Mouse (Mus musculus): ENCODE results near the gene Flot2.
"Not testable (repeated sequence)": the region's sequence is repeated elsewhere in the genome, so short reads cannot be mapped to it uniquely, and the experiment has no call there.

Flot2 gene

DNA sequence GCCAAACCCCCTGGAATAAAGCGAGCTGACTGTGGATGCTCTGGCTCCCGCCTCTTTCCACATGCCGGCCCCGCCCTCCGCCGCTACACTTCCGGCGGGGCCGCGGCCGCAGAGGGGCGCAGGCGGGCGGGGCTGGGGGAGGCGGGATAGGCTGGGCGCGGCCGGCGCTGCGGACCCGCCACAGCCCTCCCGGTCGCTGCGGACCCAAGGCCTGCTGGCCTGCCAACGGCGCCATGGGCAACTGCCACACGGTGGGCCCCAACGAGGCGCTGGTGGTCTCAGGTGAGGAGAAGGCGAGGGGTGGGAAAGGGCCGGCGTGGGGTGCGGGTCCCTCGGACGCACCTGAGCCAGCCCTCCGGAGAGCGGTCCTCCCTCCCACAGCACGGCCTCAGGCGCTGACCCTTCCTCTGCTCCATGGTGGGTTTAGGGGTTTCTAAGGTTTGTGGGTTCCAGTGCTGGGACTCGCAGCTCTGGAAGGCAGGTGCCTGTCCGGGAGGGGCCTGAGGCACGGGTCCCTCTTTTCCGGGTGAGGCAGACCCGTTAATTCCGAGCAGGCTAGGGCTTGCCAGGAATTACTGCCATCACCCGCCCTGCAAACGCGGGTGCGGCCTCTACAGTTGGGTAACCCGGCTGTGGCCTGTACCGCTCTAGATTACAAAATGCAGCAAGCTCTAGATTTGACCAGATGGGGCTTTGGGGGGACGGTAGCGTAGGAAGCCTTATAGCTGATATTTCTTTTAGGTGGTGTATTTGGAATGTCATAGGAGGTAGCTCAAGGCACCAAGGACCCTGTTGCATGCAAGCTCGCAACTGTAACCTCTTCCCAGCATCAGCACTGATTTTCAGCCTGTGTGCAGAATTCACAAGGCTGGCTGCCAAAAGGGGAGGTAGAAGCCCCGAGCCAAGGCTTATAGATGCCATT lies at the start of gene Flot2:
Gene Flot2, plus strand, starts transcription at position 101 of the 922 bp plus-strand sequence.
- DNase-seq (ENCODE audit: low read depth, low spot score) = no peak

DNA sequence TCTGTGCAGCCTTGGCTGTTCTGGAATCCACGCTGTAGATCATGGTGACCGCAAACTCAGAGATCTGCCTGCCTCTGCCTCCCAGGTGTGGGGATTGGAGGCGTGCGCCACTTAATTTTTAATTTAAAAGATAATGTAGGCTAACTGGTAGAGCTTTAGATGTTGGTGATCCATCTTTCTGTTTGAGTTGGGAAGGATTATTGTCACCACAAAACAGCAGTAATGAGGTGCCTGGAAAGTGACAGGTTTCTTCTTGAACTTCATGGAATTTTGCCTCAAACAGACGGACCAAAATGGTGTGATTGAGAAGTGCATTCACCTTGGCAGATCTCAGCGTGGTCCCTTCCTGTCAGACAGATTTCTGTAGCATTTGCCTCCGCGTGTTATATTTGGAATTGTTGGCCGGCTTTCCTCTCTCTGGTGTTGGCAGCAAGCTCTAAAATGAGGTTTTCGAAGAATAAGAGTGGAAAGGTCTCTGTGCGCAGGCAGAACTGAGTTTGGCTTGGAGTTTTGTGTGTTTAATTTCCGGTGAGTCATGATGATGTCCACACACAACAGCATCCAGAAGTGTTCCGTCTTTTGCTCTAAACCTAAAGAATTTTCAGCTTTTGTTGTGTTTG lies 48.5 kb upstream of the Flot2 start:
- no peak for DNase-seq (ENCODE audit: low read depth, low spot score)

DNA sequence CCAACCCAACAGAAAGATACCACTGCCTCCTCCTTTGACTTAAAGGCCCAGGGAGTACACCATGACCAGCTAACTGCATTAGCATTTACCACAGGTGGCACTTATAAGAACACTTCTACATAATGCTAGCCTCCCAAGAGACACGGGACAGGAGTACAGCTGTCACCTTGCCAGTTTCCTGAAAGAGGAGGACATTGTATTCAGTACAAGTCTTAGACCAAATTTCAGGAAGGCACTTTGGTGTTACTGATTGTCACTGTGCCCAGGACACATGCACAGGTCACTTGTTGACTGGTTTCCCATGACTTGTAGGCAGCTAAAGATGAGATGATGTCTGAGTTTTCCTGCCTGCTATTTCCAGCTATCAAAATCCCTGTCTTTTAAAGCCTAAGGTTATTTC lies 42.2 kb upstream of the Flot2 start:
- no peak for DNase-seq (ENCODE audit: low read depth, low spot score)

DNA sequence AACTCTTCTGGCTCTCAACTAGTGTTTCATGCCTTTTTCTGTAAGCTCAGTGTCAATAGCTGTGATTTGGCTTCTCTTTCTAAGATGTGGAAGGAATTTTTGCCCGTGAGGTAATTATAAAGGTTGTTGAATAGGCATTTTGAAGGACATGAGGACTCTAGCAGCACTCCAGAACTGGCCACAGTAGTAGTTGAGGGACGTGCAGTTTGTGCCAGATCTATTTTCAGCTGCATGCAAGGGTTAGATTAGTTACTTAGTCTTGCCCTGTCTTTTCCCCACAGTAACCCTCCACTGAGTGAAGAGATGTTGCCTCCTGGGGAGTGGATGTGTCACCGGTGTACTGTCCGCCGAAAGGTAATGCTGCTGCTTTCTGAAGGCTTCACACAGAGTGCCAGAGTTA lies 31.3 kb upstream of the Flot2 start:
- no peak for DNase-seq (ENCODE audit: low read depth, low spot score)

DNA sequence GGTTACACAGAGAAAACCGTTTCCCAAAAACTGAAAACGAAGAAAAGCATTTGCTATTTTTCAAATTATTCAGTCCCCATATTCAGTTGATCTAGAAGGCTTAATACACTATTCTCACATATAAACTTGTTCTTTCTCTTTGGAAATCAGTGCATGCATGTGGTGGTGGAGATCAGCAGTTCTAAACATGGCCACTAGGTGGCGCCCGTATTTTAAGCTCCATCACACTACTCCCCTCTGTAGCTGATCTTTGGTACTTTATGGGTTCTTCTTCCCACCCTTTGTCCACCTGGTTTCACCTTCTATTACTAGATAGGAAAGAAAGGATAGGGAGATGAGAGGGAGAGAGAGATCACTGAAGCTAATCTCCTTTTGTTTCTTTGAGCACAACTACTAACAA lies 18.1 kb upstream of the Flot2 start:
- peak; percentile 63 for DNase-seq (ENCODE audit: low read depth, low spot score)

DNA sequence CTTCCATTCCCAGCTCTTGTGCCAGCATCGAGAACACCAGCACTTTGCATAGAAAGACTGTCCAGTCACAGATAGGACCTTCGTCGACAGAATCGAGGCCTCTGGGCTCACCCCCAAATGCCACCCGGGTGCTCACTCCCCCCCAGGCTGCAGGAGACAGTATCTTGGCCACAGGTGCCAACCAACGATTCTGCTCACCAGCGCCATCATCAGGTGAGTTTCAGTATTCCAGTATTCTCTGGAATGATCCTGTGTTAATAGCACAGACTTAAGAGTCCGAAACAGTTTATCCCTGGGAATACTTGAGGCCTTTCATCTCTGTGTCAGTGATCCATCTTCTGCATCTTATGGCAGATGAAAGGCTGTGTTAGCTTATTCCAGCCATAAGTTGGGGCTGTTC lies 14.1 kb upstream of the Flot2 start:
- DNase-seq (ENCODE audit: low read depth, low spot score) = no peak

DNA sequence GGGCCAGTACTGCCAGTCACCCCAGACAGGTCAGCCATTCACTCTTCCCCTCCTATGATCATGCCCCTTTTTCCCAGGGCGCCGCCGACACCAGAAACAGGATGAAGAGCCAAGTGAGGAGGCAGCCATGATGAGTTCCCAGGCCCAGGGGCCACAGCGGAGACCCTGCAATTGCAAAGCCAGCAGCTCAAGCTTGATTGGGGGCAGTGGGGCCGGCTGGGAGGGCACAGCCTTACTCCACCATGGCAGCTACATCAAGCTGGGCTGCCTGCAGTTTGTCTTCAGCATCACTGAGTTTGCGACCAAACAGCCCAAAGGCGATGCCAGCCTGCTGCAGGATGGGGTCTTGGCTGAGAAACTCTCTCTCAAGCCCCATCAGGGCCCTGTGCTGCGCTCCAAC lies 8.5 kb upstream of the Flot2 start:
- no peak for DNase-seq (ENCODE audit: low read depth, low spot score)

DNA sequence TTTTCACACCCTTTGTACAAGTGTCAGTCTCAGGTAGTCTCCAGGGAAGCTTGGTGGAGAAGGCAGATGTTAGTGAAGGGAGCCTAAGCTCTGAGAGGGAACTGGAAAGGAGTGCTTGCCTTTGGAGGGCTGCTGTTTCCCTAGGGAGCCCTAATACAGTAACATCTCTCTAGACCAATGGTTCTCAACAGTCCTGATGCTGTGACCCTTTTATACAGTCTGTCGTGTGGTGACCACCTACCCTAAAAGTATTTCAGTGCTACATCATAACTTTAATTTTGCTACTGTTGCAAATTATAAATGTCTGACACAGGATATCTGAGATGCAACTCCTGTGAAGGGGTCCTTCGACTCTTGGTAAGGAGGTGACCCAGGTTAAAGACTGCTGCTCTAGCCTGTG lies 7.1 kb upstream of the Flot2 start:
- no peak for DNase-seq (ENCODE audit: low read depth, low spot score)

DNA sequence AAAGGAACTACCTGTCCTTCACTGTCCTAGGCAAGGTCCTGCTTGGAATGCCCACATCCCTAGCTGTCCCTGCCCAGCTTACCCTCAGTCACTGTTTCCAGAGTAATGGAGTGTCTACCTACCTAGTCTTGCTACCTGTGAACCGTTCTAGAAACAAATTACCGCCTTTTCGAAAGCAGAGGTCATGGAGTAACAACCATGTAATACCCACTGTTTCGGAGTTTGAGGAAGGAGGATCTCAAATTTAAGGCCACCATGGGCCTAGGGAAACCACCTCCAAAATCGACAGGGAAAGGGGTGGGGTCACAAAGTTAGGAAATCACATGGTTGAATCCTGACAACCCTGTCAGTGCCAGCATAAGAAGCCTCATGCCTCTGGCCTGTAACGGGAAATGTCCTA lies 6.3 kb upstream of the Flot2 start:
- no peak for DNase-seq (ENCODE audit: low read depth, low spot score)

DNA sequence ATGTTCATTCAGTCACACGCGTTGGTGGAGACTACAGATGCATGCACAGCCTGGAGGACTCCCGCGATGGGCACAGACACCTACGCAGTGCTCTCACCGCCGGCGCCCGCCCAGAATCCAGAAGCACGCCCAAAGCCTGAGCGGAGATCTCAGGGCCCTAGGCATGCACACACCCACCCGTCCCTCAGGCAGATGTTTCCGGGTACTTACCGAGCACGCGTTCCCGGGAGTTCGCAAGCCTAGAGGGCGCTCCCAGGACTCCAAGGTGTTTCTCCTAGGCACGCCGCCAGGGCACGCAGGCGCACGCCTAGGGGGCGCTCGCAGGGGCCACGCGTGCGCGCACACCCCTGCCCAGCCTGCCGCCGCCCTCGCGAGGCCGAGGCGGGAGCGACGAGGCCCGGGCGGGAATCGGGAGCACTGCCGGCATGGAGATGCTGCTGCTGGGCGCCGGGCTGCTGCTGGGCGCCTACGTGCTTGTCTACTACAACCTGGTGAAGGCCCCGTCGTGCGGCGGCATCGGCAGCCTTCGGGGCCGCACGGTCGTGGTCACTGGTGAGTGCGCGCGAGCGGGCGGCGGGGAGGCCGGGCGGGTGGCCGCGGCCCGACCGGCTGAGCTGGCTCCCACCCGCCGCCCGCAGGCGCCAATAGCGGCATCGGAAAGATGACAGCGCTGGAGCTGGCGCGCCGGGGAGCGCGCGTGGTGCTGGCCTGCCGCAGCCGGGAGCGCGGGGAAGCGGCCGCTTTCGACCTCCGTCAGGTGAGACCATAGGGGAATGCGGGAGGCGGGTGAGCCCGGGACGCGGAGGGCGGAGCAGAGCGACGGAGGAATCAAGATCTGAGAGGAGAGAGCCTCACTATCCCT lies 5.6 kb upstream of the Flot2 start, which contains the start of gene Dhrs13:
Gene Dhrs13, plus strand, starts transcription at position 334 of the 862 bp plus-strand sequence.
- peak; percentile 84 for DNase-seq (ENCODE audit: low read depth, low spot score)

DNA sequence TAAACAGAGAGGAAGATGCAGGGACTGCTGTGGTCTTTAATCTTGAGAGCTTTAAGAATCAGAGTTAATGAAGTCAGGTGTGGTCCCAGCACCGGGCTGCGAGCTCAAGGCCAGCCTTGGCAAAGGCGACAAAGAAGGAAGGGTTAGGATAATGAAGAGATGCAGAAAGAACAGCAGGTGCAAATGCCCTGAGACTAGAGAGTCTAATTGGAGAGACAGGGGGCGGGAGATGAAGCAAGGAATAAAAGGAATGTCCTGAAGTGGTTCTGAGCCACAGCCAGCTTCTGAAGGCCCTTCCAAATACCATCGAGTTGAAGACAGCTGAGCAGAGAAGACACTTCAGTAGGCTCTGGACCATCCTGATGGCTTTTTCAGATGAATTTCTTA lies 4.9 kb upstream of the Flot2 start:
- no peak for DNase-seq (ENCODE audit: low read depth, low spot score)

DNA sequence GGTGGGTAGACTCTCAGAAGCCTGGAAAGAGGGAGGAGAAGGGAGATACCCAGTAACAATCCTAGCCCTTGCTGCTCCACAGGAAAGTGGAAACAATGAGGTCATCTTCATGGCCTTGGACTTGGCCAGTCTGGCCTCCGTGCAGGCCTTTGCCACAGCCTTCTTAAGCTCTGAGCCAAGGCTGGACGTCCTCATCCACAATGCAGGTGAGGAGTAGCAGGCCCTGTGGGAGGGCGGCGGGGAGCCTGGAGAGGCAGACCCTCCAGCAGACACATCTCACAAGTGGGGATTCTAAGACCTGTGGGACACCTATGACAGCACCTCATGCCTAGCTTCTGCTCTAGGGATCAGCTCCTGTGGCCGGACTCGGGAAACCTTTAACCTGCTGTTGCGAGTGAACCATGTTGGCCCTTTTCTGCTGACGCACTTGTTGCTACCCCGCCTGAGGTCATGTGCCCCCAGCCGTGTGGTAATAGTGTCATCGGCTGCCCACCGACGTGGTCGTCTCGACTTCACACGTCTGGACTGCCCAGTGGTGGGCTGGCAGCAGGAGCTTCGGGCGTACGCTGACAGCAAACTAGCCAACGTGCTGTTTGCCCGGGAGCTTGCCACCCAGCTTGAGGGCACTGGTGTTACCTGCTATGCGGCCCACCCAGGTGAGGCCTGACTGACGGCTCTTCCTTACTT lies 3.7 kb upstream of the Flot2 start:
- no peak for DNase-seq (ENCODE audit: low read depth, low spot score)

DNA sequence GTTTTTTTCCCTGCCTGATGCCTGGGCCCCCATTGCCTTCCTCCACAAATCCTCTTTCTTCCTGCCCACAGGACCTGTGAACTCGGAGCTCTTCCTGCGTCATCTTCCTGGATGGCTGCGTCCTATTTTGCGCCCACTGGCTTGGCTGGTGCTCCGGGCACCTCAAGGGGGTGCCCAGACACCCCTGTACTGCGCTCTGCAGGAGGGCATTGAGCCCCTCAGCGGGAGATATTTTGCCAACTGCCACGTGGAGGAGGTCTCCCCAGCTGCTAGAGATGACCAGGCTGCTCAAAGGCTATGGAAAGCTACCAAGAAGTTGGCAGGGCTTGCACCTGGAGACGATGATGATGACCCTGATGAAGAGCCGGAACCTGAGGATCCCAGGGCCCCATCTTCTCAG lies 940 bp upstream of the Flot2 start:
- DNase-seq (ENCODE audit: low read depth, low spot score) = no peak

DNA sequence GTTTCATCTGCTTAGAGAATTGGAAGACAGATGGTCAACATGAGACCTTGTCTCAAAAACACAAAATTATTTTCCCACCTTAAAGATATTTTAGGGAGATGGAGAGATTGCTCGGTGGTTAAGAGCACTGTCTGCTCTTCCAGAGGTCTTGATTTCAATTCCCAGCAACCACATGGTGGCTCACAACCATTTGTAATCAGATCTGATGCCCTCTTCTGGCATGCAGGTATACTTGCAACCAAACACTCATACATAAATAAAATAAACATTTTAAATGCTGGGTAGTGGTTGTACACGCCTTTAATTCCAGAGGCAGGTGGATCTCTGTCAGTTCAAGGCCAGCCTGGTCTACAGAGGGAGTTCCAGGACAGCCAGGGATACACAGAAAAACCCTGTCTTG lies 3.1 kb downstream of the Flot2 start:
- DNase-seq (ENCODE audit: low read depth, low spot score) = no peak

DNA sequence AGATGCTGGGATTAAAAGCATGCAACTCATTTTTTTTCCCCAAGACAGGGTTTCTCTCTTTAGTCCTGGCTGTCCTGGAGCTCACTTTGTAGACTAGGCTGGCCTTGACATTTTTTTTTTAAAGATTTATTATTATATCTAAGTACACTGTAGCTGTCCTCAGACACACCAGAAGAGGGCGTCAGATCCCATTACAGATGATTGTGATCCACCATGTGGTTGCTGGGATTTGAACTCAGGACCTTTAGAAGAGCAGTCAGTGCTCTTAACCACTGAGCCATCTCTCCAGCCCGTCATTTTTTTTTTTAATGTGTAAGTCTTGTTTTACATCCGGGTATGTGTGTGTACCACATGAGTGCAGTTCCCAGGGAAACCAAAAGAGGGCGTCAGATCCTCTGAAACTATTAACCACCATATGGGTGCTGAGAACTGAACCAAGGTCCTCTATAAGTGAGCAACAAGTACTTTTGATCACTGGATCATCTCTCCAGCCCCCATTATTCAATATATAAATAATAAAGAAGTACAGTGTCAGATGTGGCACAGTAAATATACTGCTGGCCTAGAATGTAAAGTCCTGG lies 4.6 kb downstream of the Flot2 start:
- DNase-seq (ENCODE audit: low read depth, low spot score) = not testable (repeated sequence)

DNA sequence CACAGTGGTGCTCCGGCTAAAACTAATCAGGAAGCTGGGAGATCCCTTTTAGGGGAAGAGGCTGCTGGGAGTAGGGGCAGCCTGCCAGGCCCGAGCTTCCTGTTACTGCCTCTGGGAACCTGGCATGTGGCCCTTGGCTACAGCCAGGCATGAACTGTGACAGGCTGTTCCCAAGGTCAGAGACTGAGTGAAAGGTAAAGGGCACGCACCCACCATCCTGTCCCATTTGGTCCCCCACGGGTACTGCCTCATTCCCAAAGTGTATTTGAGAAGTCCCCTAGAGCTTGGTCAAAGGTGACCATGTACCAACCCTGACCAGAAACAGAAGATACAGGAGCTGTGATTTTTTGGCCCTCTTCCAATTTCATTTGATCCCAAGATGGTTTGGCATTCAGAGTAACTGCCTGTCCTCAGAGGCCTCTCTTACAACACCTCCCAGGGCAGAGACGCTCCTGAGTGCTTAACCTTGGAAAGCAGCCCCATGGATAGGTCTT lies 7.1 kb downstream of the Flot2 start:
- no peak for DNase-seq (ENCODE audit: low read depth, low spot score)

DNA sequence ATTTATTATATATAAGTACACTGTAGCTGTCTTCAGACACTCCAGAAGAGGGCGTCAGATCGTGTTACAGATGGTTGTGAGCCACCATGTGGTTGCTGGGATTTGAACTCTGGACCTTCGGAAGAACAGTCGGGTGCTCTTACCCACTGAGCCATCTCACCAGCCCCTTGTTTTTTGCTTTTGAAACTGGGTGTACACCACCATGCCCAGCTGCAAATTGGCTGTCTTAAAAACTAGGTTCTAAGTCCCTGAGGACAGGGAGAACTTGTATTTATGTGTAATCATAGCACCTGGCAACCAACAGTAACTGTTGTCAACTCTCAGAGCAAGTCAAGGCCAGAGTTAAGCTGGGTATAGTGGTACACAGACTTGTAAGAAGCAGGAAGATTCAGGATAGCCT lies 10.9 kb downstream of the Flot2 start:
- not testable (repeated sequence) for DNase-seq (ENCODE audit: low read depth, low spot score)

DNA sequence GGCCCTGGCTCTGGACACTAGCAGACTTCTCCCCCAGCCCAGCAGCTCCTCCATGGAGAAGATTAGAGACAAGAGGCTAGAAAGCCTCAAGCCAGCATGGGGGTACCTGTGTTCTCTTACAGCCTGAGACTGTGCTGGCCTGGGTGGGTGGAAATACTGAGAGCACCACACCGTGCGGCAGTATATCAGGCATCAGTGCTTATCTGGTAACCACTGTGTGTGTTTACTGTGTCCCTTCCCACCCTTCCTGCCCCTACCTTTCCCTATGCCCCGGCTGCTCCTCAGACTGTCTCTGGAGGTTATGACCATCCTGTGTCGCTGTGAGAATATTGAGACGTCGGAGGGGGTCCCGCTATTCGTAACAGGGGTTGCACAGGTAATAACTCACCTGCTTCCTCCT lies 15.3 kb downstream of the Flot2 start:
- DNase-seq (ENCODE audit: low read depth, low spot score) = no peak

DNA sequence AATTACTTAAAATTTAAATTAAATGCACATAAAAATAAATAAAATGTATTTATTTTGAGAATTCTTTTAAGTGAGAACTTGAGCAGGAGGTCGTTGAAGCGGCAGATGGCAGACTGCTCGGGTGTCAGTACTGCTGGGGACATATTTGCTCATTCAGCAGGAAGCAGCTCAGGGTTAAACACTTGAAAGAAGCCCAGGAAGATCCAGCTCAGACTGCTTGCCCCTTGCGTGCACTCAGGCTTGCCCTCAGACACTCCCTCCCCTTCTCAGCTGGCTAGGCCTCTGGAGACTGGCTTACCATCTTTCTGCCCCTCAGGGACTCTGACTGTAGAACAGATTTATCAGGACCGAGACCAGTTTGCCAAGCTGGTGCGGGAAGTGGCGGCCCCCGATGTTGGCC lies 19.2 kb downstream of the Flot2 start:
- DNase-seq (ENCODE audit: low read depth, low spot score) = no peak

DNA sequence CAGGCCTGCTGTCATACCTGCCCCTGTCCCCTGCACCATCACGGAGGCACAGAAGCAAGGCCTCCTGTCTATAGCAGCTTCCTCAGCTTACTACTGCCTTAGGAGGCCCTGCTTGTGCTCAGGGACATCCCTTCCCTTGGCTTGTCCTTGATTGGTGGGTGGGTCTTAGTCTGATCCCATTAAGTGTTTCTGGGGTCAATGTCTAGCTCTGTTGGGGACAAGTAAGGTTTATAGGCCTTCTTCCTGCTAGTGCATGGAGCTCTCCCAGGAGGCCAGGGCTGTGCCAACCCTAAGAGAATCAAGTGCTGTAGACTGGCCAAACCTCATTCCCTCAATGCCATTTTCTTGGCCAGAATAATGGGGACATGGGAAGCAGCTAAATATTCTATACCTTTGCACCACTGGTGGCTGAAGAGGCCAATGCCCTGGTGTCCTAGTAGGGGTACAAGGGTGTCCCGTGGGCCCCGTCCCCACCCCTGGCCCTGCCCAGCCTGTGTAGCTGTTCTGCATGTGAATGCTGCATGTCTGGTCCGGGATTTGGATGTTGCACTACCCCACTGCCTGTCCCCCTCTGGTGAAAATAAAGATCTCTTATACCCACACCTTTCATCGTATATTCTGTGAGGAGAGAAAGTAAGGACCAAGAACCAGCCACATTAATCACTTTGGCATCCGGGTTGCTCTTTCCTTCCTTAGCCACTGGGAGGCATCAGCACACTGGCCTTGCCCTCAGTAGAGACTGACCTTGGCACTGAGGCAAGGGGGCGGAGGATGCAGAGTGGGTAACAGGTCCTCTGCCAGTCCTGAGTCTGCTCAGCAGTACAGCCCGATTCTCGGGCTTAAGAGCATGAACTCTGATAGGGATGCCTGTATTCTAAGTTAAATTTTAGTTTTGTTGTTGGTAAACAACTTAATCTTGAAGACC lies 22.4 kb downstream of the Flot2 start:
- no peak for DNase-seq (ENCODE audit: low read depth, low spot score)

Data from c-Kit-negative CD71-positive TER-119-positive erythroid progenitor cells, embryonic 14.5 days (primary cell).